Mouse (Mus musculus) right cerebral cortex, postnatal 4 days (tissue): ENCODE data around the gene Adamts17.

Source experiments
- DNase-seq: peaks from one replicate; pipeline ENCODE4 v3.0.0-alpha.2; 2022

The Adamts17 gene

GRCm38 (mm10) chr7:66976371-66976770 lies 136.8 kb downstream of the Adamts17 start:
- no peak for DNase-seq

GRCm38 (mm10) chr7:66981591-66981990 lies 142.1 kb downstream of the Adamts17 start:
- no peak for DNase-seq

- no peak for DNase-seq
Measured at GRCm38 (mm10) chr7:66982084-66982483, 142.5 kb downstream of the Adamts17 start.

DNA sequence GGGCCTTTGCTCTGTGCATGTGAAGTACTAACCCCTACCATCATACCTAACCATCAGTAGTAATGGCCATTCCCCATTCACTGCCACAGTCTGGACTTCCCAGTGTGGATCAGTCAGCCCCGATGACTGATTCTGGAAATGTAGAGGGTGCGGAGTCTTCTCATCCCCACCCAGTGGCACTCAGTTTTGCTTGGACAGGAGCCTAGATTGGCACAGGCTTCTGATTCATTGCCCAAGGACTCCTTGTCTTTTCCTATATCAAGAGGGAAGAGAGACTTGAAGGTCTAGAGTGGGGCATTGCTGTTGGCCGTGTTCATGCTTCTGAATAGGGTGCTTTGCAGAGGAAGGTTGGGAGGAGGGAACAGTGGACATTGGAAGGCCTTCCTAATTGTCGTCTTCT lies 148.1 kb downstream of the Adamts17 start:
- no peak for DNase-seq

- no peak for DNase-seq
Measured at GRCm38 (mm10) chr7:66988441-66988840, 148.9 kb downstream of the Adamts17 start.

DNA sequence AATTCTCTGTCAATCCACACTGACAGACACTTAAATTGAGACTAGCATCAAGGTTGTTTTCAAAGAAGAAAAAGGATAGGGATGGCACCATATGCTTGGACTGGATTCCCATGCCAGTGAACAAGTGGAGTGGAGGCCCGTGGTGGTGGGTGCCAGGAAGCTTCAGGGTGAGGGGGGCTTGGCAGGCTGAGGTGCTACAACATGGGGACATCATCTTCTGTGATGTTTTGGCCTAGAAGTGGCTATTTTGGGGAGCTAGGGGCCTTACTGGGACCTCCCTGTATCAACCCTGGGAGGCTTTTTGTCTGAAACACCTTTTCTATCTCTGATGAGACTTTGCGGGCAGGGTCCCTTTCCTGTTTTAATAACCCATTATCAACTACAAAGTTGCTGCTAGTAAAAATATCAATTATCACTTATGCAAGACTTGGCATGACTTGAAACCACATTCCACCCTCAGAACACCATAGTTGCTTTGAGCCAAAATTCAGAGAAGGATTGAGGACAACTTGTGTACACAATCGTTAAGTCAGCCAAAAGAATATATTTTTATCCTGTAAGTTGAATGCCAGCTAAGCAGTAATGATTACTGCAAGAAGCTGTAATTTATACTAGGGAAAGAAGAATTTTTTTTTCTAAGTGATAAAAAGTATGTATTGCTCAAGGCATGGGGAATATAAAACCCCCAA lies 150.0 kb downstream of the Adamts17 start:
- DNase-seq: no peak

GRCm38 (mm10) chr7:66998821-66999220 lies 159.3 kb downstream of the Adamts17 start:
- no peak for DNase-seq

- DNase-seq: no peak
Measured at GRCm38 (mm10) chr7:67003648-67004047, 164.1 kb downstream of the Adamts17 start.

DNA sequence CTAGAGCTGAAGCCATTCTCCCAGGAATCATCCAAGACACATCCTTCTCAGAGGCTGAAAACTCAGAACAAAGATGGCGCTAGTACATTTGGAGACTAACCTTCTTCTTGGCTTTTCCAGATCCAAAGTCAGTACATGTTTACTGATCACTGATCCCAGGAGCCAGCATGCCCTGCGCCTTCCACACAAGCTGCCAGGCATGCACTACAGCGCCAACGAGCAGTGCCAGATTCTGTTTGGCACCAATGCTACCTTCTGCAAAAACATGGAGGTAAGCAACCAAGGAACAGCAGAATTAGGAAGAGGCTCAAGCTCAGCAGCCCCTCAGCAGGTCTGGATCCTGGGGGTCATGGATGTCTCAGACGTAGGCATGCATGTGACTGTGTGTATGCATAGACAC lies 164.7 kb downstream of the Adamts17 start:
- DNase-seq: no peak

- DNase-seq: no peak
Measured at GRCm38 (mm10) chr7:67009841-67010240, 170.3 kb downstream of the Adamts17 start.

GRCm38 (mm10) chr7:67012011-67012751 lies 172.6 kb downstream of the Adamts17 start:
- DNase-seq: no peak

DNA sequence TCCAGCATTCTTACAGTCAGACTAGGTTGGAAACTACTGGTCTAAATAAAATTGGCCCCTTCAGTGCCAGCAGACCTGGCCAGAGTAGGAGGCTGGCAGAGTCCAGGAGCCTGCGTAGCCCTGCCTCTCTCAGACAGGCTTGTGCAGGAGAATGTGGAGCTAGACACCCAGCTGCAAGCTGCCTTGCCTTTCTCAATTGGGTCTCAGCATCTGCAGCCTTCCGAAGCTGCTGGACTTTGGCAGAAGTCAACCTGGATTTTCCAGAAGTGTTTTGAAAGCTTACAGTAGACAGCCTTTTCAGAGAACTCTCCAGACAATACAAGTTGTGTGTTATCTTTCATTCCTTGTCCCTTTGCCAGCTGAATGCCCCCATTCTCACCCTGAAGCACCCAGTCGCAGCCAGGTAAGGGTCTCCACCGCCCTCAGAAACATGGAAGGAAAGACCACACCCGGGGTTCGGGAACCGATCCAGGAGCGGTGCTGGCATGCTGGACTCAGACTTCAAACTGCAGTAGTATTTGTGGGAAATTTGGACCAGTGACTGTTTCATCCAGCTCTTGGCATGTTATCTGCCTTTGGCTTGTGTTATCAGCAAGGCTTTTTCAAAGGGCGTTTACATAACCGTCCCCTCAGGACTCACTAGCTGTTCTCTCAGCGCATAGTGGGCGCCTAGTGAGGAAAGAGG lies 173.8 kb downstream of the Adamts17 start:
- DNase-seq: no peak

GRCm38 (mm10) chr7:67019937-67020336 lies 180.4 kb downstream of the Adamts17 start:
- DNase-seq: no peak

- no peak for DNase-seq
Measured at GRCm38 (mm10) chr7:67026114-67027070, 186.9 kb downstream of the Adamts17 start.

DNA sequence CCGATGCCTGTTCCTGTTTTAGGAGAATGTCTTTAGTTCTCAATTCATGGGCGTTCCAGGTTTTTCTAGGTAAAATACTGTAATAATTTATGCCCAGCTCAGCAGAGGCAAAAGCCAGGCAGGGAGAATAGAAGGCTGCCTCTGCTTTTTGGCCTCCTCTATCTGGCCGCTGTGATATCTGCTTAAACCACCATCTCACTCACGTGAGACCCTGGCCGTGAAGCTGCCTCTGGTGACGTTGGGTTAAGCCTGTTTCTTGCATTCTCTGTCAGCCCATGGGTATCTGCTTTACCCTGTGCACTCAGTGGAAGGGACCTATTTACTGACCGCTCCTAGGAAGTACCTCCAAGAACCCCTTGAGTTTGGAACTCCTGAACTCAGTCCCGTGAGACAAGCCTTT lies 187.7 kb downstream of the Adamts17 start:
- DNase-seq: no peak

DNA sequence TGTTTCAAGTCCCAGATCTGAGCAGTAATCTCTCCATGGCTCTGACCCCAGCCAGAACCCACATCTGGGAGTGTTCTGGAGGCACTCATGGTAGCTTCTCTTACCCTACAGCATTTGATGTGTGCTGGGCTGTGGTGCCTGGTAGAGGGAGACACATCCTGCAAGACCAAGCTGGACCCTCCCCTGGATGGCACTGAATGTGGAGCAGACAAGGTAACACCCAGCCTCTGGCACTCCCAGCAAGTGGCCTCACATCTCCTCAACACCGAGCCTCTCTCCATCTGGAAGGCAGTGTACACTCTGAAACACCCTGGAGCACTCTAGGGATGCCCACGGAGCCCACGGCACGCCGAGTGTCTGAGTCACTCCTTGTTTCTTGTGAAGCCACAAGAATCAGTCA lies 188.2 kb downstream of the Adamts17 start:
- no peak for DNase-seq

DNA sequence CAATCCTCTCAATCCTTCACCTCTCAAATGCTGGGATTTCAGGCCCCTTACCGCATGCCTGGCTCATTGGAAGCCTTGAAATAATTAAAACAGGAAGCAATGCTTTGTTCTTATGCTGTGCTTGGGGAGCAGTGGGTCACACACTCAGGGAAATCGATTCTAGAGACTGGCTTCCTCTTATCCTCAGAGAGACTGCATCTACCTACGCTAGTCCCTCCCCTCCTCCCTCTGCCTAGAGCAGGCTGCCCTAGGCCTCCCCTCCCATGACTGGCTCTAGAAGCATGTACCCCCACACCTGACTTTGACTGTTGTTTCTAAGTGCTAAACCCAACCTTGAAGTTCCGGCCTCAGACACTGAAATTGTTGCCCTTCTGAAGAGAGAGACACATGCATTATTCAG lies 189.4 kb downstream of the Adamts17 start:
- DNase-seq: no peak

DNA sequence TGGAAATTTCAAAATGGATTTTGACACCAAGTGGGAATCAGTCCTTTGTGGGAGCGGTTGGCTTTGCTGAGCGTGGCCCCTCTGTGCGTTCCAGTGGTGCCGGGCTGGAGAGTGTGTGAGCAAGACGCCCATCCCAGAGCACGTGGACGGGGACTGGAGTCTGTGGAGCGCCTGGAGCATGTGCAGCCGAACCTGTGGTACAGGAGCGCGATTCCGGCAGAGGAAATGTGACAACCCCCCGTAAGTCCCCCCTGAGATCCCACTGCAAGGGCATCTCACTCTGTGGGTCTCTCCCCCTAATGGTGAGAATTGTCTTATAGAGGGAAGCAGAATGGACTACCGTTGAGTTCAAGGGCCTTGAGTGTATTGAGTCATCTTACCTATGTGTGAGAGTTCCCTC lies 189.9 kb downstream of the Adamts17 start:
- DNase-seq: no peak

DNA sequence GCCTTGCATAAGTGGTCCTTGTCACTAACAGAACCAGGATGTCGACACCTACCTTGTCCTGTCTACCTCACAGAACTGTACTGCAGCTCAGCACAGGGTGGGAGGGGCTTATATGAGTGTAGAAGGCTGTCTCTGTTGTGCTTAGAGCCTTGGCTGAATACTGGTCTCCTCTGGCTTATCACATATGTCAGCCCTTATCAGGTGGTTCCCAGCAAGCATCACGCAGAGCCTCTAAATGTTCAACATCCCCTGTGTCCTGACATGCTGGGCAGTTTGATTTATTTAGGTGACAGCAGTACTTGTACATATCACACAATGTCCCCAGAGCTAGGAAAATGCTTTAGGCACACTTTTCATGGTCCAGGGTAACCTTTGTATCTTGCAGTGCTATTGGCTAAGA lies 191.7 kb downstream of the Adamts17 start:
- no peak for DNase-seq

DNA sequence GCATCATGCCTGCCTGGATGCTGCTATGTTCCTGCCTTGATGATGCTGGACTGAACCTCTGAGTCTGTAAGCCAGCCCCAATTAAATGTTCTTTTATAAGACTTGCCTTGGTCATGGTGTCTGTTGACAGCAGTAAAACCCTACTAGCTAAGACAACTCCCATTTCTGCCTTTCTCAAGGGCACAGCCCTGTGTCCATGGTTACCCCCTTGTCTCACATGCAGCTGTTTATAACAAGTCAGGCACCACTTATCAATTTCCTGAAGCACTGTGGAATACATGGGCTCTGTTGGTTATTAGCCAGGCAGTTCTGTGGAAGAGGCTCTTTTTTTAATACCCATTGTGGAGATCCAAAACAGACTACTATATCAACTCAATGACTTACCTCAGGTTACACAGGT lies 193.1 kb downstream of the Adamts17 start:
- no peak for DNase-seq

DNA sequence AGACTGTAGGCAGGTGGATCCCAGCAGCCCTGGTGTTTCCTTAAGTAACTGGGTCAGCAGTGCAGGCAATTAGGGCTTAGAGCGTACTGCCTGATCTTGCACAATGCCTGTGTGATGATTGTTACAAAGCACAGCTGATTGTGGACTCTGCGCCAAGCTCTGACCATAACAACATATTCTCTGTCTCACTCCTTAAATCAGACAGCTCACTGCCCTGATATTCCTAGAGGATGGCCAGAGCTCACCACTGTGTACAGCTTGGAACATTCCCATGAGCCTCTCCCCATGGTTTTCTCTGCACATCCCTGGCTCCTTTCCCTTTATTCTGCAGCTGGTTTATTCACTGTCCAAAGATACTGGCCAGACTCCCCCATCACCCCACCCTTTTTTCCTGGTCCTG lies 194.8 kb downstream of the Adamts17 start:
- no peak for DNase-seq

- DNase-seq: no peak
Measured at GRCm38 (mm10) chr7:67035246-67035645, 195.7 kb downstream of the Adamts17 start.

DNA sequence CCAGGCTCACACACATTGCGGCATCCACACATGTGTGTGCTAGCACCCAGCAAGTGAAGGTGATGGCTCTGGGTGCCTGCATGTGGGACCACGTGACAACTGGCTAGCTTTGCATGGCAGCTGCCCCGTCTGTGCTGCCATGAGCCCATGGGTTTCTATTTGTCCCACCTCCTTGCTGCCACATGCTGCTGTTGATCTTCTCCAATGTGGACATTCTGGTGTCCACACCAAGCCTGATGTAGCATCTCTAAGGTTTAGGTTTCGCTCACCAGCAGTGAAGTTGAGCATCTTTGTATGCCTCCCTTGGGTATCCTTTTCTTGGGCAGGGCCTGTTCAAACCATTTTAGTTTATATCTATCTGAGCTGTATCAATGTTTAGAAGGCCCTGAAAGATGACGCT lies 196.1 kb downstream of the Adamts17 start:
- DNase-seq: no peak
